Mouse (Mus musculus) inflammation-experienced regulatory T-cells, adult 6 months (primary cell): ENCODE results near the gene Sp4. TPM values are rescaled to one million over a fixed set of nuclear protein-coding genes. Genes with fewer than 3 reads are reported as not detected.

Experiments
- ATAC-seq: one replicate; pipeline ENCODE4 v1.8.0; 2017
- polyA plus RNA-seq, 3 experiments: library from polyadenylated mRNA; unstranded; fragments of 100-300 nt; shearing (Covaris generic); gene quantifications; one replicate each; pipeline ENCODE4 v1.2.1; 2017

The Sp4 gene
- polyA plus RNA-seq = 10 to 100 TPM; 18.0 to 24.1 (median 20.7) TPM

DNA sequence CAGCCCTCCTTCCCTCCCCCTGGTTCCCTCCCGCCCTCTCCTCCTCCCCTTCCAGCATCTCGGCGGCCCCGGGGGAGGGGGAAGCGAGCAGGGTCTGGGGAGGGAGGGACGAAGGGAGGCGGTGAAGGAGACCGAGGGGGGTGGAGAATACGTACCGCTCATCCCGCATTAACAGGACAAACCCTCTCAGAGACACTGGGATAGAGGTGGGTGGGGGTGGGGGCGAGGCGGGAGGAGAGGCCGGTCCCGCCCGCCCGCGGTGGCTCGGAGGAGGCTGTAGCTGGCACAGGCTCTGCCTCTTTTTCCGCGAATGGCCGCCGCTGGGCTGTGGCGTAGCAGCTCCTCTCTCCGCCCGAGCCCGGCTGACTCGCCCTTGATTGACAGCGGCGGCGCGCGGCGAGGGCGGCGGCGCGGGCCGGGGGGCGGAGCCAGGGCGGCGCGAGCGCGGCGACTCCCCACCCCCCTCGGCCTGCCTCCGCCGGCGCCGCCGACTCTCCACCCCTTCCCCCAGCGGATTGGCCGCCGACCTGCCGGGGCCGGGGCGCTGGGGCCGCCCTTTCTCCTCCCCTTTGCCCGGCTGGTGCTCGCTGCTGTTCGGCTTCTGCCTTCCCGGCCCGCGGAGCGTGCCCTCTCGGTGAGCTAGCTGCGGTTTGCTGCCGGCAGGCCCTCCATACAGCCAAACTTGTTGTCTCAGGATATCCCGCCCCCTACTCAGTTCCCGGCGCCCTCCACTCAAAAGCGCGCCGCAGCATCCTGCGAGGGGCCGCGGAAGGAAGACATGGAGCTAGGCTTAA, at the start of gene Sp4:
TSS of gene Sp4 (minus strand) at position 369 of the 794 bp plus-strand sequence.
- peak; percentile 66 for ATAC-seq

DNA sequence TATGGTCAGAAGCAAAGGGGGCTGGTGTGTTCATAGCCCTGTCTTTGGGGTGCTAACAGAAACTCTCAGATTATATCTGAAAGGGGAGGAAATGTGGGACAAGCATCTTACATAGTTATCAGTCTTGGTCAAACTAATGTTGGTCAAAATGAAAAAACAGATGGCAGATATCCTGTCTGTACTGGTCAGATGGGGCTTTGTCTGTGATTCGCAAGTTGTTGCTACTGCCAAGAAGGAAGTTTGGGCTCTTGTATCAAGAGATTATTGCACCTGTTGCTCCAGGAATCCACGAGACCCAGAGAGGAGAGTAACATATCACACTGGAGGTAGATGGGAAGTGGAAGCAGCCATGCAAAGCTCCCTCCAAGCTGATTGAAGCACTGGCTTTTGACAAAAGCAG, 37.9 kb upstream of the Sp4 start:
- ATAC-seq = no peak

DNA sequence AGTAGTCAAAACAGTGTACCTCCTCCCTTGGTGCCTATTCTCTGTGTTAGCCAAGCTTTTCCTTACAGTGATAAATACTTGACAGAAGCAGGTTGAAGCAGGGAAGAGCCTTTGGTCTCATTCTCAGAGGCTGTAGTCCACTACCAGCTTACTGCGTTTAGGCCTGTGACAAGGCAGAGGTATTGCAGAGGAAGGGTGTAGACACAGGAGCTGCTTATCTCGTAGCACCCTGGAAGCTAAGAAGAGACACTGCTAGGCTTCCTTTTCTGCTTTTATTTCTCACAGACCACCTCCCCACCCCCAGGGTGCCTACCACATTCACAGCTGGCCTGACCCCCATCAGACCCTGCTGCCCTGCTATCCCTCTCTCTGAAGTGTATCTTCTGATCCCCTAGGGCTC, 37.0 kb upstream of the Sp4 start:
- ATAC-seq = no peak

DNA sequence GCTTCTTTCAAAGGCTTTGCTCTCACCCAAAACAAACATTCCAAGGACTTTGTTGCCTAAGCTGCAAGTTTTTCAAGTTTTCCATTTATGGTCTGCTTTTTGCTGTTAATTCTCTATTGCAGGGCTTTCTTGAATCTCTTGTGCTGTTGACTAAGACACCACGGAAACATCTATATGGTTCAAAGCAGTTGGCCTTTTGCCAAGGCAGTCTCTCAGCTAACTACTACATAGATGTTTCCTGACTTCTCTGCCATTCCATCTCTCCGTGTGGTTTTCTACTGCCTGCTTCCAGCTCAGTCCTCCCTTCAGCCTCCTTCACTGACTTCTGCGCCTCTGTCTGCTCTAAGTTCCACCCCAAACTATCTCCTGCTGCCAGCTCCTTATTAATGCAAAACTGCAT, 36.1 kb upstream of the Sp4 start:
- no peak for ATAC-seq

DNA sequence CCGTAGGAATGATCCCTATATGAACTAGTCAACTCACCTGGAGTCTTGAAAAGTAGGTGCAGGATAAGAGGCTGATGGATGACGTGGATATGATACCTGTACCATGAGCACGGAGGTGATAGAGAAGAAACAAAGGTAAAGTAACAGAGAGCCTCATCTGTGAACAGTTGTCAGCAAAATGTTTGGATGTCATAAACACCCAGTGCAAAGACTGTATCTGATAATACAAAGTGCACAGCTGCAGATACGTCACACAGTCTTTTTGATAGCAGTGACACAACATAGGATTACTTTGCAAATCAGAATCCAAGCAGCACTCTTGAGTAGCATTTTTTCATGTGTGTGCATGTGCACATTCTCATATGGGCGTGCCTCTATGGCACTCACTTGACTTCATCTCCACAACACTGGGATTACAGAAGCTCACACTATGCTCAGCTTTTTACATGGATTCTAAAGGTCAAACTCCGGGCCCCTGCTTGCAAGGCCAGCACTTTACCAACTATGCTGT, 27.6 kb upstream of the Sp4 start:
- ATAC-seq = no peak

DNA sequence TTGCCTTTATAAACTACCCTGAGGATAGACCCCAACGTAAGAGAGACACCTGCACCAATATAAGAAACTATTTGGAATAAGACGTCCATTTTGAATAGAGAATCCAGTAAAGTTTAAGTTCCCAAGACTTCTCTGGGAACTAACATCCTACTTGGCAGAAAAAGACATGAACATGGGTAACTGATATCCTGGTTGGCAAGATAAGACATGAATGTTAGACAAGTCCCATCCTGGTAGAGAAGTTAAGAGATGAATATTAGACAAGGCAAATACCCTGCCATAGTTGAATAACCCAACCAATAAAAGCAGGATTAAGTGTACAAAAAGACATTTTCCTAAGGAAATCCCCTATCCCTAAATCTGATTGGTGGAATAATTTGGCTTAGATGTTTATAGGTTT, 26.3 kb upstream of the Sp4 start:
- no peak for ATAC-seq

DNA sequence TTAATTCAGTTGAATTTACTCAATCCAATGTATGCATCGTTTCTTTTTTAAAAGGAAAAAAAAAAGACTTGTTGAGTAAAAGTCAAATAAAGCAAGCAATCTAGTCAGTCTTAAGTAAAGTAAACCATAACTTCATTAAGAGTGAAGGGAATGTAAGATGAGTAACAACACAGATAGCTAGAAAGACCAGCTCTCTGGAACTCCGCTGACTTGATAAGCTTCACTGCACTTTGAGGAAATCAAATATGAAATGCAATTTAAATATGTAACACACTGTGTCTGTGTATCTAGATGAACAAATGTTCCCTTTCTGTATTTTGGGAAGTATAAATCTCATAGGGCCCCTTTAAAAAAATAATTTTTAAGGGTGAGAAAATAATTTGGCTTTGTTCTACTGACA, 24.9 kb upstream of the Sp4 start:
- no peak for ATAC-seq

DNA sequence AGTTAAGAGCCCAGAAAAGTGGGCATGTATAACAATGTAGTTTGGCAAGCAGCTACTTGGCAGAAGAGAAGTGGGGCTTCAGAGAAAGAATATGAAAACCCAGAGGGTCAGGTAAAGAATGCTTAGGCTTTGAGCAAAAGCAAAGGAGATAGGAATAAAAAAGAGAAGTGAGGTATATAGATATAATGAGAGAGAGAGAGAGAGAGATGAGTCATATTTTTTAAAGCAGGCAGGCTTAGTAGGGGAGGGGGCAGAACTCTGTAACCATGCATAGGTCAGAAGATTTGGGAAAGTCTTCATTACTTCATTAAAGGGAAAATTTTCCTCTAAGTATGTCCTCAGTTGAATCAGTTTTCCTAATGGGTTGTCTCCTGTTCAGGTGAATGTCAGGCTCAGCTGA, 18.8 kb upstream of the Sp4 start:
- ATAC-seq = no peak

DNA sequence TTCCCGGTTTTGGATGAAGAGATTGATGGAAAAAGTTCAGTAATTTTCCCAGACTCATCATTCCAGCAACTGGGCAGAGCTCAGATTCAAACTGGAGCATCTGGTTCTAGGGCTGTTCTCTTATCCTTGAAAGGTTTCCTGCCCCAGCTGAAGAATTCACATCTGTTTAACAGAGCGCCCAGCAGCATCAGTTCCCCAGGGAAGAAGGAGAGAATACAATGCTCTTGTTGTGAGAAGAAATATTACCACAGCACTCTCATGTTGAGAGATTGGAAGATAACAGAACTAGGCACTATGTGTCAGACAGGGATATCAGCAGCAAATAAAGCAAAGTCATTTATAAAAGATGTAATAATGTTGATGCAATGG, 13.2 kb upstream of the Sp4 start:
- ATAC-seq = no peak

DNA sequence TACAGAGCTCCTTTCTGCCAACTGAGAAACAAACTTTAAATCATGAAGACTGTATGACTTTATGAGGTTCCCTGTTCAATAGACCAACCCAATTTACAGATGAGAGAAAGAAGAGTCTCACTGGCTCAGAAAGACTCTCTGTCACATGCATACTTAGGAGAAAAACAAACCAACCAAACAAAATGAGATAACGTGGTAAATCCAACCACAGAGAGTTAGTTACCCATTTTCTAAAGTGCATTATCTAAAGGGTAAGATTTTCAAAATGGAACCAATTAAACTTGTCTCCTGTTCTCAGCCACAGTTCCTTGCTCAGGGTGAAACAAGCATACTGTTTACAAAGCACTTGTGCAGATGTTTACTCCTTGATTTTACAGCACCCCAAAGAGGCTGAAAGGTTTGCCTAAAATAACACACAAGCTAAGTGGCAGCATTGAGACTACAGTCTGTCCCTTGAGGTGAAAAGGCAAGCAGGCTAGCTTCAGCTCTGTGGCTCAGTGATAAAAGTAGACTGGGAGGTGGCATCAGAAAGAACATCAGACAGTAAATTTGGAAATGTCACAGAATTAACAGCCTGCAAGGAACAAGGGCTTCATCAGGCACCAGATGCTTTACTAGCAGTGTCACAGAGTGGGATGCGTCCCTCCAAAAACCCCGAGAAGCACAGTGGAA, 12.7 kb upstream of the Sp4 start:
- ATAC-seq = no peak

DNA sequence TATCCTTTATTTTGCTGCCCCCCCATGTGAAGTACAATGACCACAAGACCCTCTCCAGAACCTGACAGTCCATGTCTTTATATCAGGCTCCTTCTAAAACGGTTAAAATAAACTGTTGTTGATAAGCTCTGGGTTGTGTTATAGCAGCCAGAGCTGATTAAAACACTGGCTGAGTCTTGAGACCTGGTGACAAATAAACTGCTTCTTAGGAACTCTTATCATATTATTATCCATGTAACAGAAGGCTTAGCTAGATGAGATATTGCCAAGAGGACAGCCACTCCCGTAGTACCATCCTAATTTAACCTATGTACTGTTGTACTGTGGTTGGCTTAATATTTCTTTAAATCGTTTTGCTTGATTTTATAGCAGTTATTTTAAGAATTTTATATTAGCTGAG, 2.3 kb upstream of the Sp4 start:
- ATAC-seq = no peak

DNA sequence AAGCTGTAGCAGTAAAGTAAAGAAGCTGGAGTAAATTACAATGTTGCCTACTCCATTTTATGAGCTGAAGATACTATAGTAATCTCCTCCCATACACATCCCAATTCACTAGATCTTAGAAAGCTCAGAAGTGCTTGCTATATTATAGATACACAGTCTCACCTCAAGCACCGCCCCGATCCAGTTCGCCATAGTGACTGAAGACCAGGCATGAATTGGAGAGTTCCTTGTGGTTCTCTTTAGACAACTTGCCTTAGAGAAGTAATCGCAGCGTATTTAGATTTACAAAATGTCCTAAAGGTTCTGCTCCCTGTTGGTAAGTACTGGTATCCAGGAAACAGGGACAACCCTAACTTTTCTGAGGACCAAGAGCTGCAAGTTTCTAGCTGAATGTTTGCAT, 1.8 kb upstream of the Sp4 start:
- no peak for ATAC-seq

DNA sequence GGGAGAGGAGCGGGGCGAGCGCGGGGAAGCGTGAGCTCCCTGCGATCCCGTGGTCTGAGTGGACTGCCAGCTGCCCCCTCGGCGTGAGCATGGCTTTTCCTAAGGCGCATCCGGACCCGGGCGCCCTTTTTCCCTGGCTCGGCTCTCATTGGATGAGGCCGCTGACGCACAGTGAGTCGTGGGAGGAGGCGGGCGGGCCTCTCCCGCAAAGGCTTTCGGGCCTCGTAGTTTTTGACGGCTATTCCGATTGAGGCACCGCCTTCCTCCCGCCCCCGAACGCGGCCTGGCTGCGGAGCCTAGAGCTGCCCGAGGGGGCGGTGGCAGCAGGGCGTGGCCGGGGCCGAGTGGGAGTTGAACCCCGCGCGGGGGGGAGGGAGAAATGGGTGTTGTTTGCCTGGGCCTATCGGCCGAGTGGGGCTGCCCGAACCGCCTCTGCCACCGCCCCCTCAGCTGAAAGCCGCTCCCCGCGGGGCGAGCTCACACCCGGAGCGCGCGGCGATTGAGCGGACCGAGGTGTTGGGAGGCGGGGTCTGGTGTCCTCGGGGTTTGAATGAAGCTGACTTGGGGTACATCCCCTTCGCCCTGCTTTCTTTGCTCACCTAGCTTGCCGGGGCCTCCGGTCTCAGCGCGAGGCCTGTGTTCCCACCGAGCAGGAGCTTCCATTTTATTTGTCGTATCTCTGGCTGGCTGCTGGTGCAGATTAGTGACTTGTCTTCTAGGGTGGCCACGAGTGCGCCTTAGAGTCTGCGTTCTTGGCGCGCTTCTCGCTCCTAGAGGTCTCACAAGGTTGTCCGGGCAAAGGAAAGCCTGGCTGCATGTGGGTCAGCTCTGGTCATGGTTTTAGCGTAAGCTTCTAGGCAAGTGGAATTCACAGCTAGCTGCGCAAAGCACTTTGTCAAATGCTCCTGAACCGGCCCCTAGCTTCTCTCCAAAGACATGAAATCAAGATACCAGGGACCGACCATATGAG, 911 bp upstream of the Sp4 start:
- ATAC-seq = peak; percentile 79

DNA sequence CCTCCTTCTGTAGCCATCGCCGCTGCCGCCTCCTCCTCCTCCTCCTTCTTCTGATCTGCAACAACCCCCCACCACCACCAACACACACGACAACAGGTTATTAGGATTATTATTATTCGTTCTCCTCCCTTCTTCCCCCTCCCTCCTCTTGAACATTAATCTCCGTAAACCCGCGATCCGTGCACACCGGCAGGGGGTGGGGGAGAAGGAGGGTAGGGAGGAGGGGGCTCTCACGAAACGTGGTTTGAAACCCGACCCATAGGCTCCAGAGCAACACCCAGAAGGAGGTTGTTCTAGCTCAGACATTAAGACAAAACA, 527 bp downstream of the Sp4 start:
- ATAC-seq = no peak

DNA sequence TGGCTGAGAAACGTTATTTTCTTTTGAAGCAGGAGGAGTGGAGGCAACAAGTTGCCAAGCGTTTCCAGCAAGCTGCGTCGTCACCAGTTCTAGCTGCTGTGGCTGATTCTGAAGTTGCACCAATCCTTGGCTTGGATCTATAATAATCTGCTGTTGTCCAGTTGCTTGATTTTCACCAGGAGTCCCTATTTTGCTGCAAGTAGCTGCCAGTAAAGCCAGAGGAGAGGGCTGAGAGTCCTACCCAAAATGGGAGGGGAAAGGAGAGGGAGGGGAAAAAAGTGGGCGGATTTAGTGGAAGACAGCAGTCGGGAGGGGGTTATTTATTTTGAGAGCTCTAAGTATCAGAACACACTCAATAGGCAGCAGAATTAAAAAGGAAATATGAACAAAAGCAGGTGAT, 1.3 kb downstream of the Sp4 start:
- ATAC-seq = no peak

DNA sequence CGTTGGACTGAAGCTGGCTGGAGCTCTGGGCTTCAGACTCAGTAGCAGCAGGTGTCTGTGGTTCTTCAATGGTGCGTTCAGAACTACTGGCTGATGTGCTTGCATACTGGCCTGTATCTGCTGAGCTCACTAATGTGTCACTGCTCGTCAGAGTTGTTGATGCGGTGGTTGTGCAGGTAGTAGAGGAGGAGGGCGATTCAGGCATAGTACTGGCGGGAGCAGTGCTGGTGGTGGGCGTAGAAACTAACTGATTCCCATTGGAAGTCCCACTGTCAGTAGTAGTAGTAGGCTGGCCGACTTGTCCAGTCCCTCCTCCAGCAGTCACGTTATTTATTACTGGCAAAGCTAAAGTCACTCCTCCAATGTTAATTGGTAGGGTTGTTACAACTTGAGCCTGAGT, 2.1 kb downstream of the Sp4 start:
- ATAC-seq = no peak

DNA sequence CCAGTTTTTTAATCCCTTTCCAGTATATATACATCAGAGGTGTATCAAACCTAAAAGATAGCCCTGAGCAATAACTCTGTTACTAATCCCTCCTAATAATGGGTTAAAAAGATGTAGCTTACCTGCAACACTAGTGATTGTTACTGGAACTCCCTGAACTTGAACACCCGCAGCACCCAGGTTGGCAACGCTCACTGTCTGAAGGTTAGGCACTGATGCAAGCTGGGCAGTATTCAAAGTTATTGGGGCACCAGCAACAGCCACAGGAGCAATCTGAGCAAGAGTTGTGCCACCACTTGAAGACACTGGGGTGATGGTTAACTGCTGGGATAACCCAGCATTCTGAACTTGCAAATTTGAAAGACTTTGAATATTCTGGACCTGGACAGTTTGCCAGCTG, 2.7 kb downstream of the Sp4 start:
- no peak for ATAC-seq

DNA sequence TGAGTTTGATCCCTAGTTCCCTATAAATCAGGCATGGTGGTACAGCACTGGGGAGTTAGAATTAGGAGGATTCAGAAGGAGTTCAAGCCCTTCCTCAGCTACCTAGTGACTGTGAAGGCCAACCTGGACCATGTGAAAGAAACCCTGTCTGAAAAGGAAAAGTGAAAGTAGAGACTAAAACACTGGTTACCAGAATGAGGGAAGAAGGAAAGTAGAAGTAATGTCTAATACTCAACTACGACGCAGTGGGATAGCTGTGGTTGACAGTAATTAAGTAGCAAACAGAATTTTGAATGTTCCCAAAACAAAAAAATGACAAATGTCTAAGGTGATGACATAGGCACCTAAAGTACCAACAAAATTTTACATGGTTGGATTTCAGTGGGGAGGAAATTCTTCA, 5.0 kb downstream of the Sp4 start:
- peak; percentile 73 for ATAC-seq

DNA sequence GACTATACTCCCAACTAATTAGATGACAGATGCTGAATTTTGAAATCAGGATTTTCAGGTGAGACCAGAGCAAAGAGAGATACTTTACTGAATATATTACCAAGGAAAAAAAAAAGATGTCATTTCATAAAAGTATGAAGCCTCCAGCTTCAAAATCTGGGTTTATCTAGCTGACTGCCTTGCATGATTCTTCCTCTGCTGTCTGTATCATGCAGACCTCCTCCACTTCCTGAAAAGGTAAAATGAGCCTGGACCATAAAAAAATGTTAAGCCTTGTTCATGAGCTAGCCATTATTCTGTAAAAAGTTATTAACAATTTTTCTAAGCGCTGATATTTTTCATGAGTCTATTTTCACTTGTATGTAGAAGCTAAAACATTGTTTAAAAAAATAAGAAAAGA, 5.4 kb downstream of the Sp4 start:
- peak; percentile 30 for ATAC-seq

DNA sequence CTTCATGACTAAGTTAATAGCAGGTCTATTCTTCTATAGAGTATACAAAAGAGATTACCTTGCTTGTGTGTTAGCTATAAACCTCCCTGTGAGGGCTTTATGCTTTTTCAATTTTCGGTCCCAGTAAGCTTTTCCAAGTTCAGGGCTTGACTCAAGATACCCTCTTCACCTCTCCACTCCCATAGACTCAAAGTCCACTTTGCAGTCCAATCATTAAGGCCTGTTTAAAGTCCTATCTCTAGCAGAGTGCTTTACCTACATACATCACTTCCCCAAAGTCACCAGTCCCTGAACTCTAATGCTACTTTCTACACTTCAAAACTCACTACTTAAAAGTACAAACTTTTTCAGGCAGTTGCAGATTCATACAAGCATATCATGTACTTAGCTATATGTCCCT, 12.3 kb downstream of the Sp4 start:
- ATAC-seq = no peak

DNA sequence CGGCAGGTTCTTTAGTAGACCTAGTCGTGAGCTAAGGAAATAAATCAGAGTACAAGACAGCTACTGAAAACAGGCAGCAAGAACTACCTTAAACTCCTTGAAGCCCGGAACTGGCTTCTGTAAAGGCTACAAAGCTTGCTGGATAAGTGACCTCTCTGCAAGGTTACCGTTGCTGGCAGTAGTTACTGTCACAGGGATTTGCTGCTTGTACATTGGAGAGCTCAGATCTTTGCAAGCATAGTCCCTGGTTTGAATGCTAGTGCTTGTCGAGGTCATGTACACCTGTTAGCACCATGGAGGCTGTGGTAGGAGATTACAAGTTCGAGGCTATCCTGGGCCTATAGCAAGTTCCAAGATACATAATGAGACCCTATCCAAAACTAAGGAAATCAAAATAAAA, 16.1 kb downstream of the Sp4 start:
- ATAC-seq = no peak

DNA sequence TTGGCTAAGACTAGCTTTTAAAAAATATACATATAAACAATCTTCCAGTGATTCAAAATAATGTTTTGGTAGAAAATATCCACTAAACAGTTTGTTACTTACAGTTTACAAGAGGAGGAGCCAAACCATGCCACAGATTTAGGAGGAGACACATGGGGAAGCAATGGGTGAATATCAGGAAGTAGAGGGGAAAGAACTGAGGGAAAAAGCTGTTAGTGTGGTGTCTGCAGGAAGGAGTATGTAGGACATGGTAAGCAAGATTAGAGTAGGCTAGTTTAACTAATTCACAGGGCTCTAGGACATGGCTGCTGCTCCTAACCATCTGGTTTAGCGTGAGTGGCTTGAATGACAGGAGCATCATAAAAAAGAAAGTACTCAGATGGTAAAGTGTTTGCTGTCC, 19.3 kb downstream of the Sp4 start:
- no peak for ATAC-seq

DNA sequence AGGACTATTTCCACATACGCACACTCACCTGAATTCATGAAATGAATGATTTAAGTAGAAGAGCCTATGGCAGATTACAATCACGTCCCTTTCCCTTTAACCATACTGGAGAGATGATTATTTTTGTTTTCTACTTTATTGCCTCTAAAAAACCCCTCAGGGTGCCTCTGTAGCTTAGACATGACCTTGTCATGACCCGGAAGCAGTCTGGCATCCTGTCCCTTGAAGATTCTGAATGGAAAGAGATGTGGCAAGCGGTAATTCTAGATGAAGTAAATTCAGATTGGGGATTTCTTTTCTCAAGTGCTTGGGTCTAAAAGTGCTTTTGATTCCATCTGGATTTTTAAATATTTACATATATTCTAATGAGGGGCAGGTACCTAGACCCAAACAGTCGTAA, 24.9 kb downstream of the Sp4 start:
- ATAC-seq = peak; percentile 80
